ENCODE assay signal across 10 mouse cellular contexts in the genomic region with DNA sequence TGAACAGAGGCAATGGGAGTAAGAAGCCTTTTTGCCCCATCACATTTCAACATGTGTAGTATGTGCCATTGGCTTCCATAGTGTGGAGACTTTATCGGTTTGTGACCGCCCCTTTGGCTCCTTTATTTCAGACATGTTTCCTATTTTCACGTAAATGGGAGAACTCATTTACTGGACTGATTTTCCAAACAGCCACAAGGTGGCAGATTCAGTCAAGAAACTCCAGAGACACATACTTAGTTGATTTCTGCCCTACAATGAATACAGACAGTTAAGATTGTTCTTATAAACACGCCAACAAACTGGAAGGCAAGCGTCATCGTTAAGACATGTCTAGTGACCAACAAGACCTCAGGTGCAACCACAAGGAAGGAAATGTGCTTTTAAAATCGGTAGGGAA. TPM values are rescaled to one million over a fixed set of nuclear protein-coding genes. Genes with fewer than 3 reads are reported as not detected.
DNase-seq lines count a peak whose midpoint lies in the region; TF ChIP-seq lines count a peak whose summit lies in the region.
"Had no signal": no experiment of that assay in that cellular context is flagged by ENCODE, and none has a peak within 500 bp of the region (broad histone marks: within the 10 kb centered on the region; RNA-seq: fewer than 3 reads in every experiment).

No protein-coding gene starts in this region.

- H3K4me3 ChIP-seq in left cerebral cortex, adult 2 months = no peak overlapping the region
- H3K4me3 ChIP-seq: lung, embryonic 15.5 days had no signal

- peak; percentile 10 to 37 for DNase-seq in adrenal gland, postnatal 36 days
- no peak for DNase-seq in adrenal gland, adult 8-10 months
- DNase-seq in left cerebral cortex, adult 2 months (ENCODE audit: extremely low spot score in 1 of 2, low spot score in 2 of 2) = no peak
- DNase-seq in left cerebral cortex, postnatal 36 days (ENCODE audit: low spot score in 2 of 2) = no peak
- peak; percentile 75 for DNase-seq in brain, adult 2 months (ENCODE audit: low read depth, low spot score)
- peak; percentile 39 for DNase-seq in lung, postnatal 14 days
- DNase-seq in gastrocnemius, postnatal 4 days (ENCODE audit: low spot score in 2 of 2) = no peak
- no peak for DNase-seq in left cerebral cortex, adult 8-10 months (ENCODE audit: low spot score in 2 of 2)

- no peak overlapping the region for H3K27ac ChIP-seq in left cerebral cortex, adult 2 months
- H3K27ac ChIP-seq: lung, embryonic 15.5 days had no signal

- intact Hi-C loops in left cerebral cortex, adult 2 months (cut with DNase I) = loop anchor here (1.0 to 10.0 kb wide), 3 partner anchors 289 to 536 kb away; no protein-coding TSS in a partner anchor
- intact Hi-C loops in left cerebral cortex, postnatal 36 days (cut with DNase I) = loop anchor here (2.0 to 10.0 kb wide), 2 partner anchors 288 to 526 kb away; no protein-coding TSS in a partner anchor

- peak; percentile 78 for TF ChIP-seq CTCF in left cerebral cortex, adult 2 months (IDR thresholded peaks at IDR 0.05)

RNA-seq across cellular contexts. Expression of a gene that starts 15.0 kb away (rescaled TPM):
- total RNA-seq in adrenal gland, postnatal 36 days (2021) = 1 to 10 TPM; 4.4 to 7.2 TPM
- total RNA-seq in adrenal gland, adult 8-10 months (2022) = 1 to 10 TPM; 3.1 to 4.9 (median 3.6) TPM
- 100 to 1,000 TPM; 653 to 673 TPM for total RNA-seq in left cerebral cortex, adult 2 months (2021)
- total RNA-seq in left cerebral cortex, postnatal 36 days (2021) = 100 to 1,000 TPM; 645 to 834 TPM
- 10 to 100 TPM; 49.3 to 54.5 TPM for total RNA-seq in gastrocnemius, postnatal 4 days (2021)
- 100 to 1,000 TPM; 508 to 561 (median 536) TPM for total RNA-seq in left cerebral cortex, adult 8-10 months (2022)
- total RNA-seq: G1E had no signal

Comparison
In these comparisons a context has a peak if more than half of its experiments do, and no peak if none do; other contexts are left out.
1. DNase-seq: peak in adrenal gland, postnatal 36 days (2 of 2), brain, adult 2 months (single experiment) and lung, postnatal 14 days (single experiment); none in adrenal gland, adult 8-10 months (single experiment), left cerebral cortex, adult 2 months (0 of 2), left cerebral cortex, postnatal 36 days (0 of 2), gastrocnemius, postnatal 4 days (0 of 2) and left cerebral cortex, adult 8-10 months (0 of 2).
2. RNA of a gene that starts 15.0 kb away (total RNA-seq): 645 to 834 TPM in left cerebral cortex, postnatal 36 days, 653 to 673 TPM in left cerebral cortex, adult 2 months and 508 to 561 TPM in left cerebral cortex, adult 8-10 months; 49.3 to 54.5 TPM in gastrocnemius, postnatal 4 days, 4.4 to 7.2 TPM in adrenal gland, postnatal 36 days and 3.1 to 4.9 TPM in adrenal gland, adult 8-10 months; every median in the first group is over 4 times any median in the second.